Mouse (Mus musculus): ENCODE measurements at regions not wholly inside any gene's neighbourhood (a gene's known extent, or its start where the extent isn't known, plus 50 kb on each side); places are given as distances from the start of the nearest gene placed in this dataset.

DNA sequence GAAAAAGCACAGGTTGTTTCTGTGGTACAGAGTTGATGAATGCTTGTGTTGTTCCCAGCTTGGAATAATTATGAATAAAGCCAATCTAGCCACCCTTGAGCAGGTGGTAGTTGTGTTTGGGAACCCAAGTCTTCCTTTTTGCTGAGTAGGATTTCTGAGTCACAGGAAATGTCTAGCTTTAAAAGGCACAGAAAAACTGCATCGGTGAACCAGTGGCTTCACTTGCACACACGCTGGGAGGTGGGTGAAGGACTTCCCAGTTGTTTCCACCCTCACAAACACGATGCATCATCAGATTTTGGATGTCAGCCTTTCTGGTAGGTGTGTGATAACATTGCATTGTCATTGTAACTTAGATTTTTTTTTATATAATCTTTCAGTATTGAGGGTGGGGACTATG lies 322.9 kb upstream of the Slco3a1 start:
- DNase-seq (ENCODE audit: low spot score) = no peak

GRCm38 (mm10) chr7:74876667-74877066 lies 322.1 kb upstream of the Slco3a1 start:
- DNase-seq (ENCODE audit: low spot score) = no peak

GRCm38 (mm10) chr7:74870250-74870649 lies 315.7 kb upstream of the Slco3a1 start:
- no peak for DNase-seq (ENCODE audit: low spot score)

DNA sequence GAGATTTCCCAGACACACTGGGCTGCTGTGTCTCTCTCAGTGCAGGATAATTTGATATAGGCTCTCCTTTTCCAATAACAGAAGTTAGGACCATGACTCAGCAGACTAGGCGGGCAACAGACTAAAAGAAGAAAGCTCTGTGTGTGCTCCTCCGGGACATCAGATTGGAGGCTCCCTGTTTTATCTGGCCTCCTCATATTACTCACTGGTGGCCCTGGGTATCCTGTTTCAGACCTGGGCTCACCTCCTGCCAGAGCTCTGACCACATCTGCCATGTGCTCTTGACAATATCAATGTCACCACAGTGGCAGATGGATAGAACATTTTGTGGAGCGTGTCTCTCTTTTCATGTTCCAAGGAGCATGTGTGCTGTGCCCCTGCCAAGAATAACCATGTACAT lies 308.1 kb upstream of the Slco3a1 start:
- peak; percentile 56 for DNase-seq (ENCODE audit: low spot score)

- DNase-seq (ENCODE audit: low spot score) = peak; percentile 30
These were observed 289.8 kb upstream of the Slco3a1 start for GRCm38 (mm10) chr7:74844306-74844929.

GRCm38 (mm10) chr7:74823286-74823685 lies 268.7 kb upstream of the Slco3a1 start:
- DNase-seq (ENCODE audit: low spot score) = no peak

- no peak for DNase-seq (ENCODE audit: low spot score)
These were observed 238.7 kb upstream of the Slco3a1 start for GRCm38 (mm10) chr7:74793241-74793640.

GRCm38 (mm10) chr7:74788696-74789095 lies 234.1 kb upstream of the Slco3a1 start:
- DNase-seq (ENCODE audit: low spot score) = no peak

- DNase-seq (ENCODE audit: low spot score) = no peak
These were observed 217.1 kb upstream of the Slco3a1 start for GRCm38 (mm10) chr7:74771435-74772406.

DNA sequence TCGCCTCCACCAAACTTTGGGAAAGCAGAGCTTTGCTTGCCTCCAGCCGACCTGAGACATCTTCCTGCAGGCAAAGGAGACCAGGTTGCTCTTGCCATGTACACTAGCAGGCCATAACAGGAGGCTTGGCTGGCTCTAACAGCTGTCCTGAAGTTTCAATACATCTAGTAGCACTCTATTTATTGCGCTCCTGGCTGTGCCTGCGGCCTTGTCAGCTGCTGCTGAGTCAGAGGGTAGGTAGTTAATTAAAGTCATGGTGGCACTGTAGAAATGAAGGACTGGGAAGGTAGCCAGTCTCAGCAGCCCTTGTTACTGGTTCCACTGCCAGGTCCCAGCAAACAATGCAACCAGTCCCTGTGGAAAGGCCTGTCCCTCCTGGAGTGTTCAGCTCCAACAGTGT lies 212.0 kb upstream of the Slco3a1 start:
- DNase-seq (ENCODE audit: low spot score) = no peak

GRCm38 (mm10) chr7:74757469-74757868 lies 202.9 kb upstream of the Slco3a1 start:
- DNase-seq (ENCODE audit: low spot score) = no peak

GRCm38 (mm10) chr7:74747704-74748103 lies 193.1 kb upstream of the Slco3a1 start:
- no peak for DNase-seq (ENCODE audit: low spot score)

- DNase-seq (ENCODE audit: low spot score) = no peak
These were observed 180.4 kb upstream of the Slco3a1 start for GRCm38 (mm10) chr7:74734941-74735340.

GRCm38 (mm10) chr7:74726324-74726991 lies 171.9 kb upstream of the Slco3a1 start:
- no peak for DNase-seq (ENCODE audit: low spot score)

GRCm38 (mm10) chr7:74719321-74719720 lies 164.7 kb upstream of the Slco3a1 start:
- no peak for DNase-seq (ENCODE audit: low spot score)

DNA sequence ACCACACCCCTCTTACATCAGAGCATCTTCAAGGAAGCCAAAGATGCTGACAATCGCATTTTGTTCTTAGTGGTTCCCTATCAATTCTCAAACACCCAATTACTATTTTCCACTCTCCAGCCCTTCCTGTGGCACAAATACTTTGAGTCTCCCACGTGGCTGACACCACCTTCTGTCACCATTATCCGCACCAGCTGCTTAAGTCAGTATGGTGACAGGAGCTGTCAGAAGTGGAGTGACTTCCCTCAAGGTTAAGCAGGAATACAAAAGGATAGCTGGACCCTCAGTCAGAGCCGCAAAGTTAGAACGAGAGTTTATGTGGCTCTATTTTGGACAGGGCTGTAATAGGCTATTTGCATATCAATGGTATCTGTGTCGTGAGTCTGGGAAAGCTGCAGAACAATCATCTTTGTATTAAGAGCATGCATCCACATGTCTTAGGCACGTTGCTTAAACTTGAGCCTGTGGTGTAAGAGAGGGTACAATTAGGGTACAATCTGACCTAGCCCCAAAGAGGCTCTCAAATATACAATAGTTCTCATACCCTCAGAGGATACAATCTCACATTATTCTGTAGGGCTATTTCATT lies 155.5 kb upstream of the Slco3a1 start:
- DNase-seq (ENCODE audit: low spot score) = peak; percentile 36

DNA sequence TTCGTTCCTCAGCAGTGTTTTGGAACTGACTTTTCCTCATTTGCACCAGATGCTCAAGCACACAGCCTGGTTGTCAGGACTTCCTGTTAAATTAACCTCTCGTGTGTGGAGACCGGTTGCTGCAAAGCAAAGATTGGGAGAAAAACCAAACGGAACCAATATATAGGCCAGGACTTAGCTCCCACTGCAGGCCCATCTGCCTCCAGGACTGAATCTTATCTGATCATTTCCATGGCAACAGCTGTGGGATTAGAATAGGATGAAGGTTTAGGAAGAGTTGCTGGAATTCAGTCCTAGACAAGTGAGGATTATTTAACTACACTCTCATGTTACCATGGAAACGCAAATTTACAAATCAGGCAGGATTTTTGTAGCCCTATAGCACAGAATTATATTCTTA lies 154.4 kb upstream of the Slco3a1 start:
- peak; percentile 65 for DNase-seq (ENCODE audit: low spot score)

DNA sequence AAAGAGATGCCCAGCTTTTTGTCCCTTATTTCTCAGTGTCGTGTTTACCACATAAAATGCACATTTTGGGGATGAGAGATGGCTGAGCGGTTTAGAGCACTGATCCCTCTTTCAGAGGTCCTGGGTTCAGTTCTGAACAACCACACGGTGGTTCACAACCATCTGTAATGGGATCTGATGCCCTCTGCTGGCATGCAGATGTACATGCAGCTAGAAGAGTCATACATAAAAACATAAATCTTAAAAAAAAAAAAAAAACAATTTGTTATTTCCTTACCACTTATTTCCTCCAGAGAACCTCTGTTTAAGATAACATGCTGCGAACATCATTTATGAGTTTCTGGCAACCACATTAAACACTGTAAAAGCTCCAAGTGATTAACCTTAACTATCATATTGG lies 149.0 kb upstream of the Slco3a1 start:
- no peak for DNase-seq (ENCODE audit: low spot score)

- no peak for DNase-seq (ENCODE audit: low spot score)
These were observed 143.3 kb upstream of the Slco3a1 start for GRCm38 (mm10) chr7:74697794-74698354.

DNA sequence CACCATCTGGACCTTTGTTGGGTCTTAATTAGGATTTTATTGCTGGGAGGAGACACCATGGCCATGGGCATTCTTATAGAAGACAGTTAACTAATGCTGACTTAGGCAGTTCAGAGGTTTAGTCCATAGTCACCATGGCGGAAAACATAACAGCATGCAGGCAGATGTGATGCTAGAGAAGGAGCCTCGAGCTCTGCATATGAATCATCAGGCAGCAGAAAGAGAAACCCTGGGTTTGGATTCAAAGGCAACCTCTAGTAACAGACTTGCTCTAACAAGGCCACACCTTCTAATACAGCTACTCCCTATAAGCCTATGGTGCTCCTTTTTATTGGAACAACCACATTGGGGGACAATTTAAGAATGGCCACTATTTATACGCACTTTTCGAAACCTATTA lies 141.7 kb upstream of the Slco3a1 start:
- DNase-seq (ENCODE audit: low spot score) = no peak

DNA sequence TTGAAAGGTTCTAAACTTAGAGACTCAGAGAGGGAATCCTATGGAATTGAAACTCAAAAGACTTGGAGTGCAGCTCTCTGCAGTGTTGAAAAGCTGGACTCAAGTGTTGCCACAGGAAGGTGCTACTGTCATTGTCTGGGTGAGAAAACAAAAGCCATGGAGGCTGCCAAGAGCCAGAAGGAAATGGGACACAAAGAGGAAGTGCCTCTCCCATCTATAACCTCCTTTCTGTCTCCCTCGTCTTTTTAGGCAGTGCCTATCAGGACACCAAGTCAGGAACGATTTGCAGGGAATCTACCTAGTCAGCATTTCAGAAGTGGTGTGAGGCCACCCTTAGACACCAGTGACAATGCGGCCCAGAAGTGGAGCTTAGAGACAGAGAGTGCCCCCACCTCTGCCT lies 138.5 kb upstream of the Slco3a1 start:
- no peak for DNase-seq (ENCODE audit: low spot score)

DNA sequence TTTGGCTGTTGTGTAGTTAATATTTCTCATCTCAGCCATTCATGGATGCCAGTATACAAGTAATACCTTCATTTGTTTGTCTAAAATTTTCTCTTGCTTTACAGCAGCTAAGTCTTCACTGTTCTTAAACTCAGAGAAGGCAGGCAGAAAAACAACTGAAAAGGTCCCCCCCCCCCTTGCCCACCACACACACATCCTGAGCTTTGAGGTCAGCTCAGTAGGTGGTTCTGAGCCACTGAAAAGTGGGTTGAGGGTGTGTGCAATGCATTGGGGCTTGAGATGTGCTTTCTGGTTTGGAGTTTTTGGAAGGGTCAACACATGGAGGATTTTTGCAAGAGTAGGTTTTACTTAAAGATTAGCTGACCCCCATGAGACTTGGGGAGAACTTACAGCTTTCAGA lies 136.1 kb upstream of the Slco3a1 start:
- DNase-seq (ENCODE audit: low spot score) = no peak

Data from embryo, embryonic 10.5 days (tissue).